Mouse (Mus musculus): ENCODE results near the gene Arvcf.

- TF ChIP-seq CTCF (IDR thresholded peaks at IDR 0.05; ENCODE audit: low read depth): no peak
- no peak for TF ChIP-seq EP300 (IDR thresholded peaks at IDR 0.05; ENCODE audit: low read depth)
These were observed 10.0 kb downstream of the Arvcf start for GRCm38 (mm10) chr16:18357977-18358376.

All from liver, postnatal 0 days (tissue).